Mouse (Mus musculus) CD8-positive naive resting alpha-beta T cell, adult 57 days (primary cell): ENCODE data around the gene Vmn1r32. TPM values are rescaled to one million over a fixed set of nuclear protein-coding genes. Genes with fewer than 3 reads are reported as not detected.

Experiments used
- total RNA-seq: library from RNA; stranded (reverse); gene quantifications from one replicate; pipeline ENCODE4 v1.2.4, GENCODE M21; 2023

Vmn1r32 gene
- not detected for total RNA-seq

DNA sequence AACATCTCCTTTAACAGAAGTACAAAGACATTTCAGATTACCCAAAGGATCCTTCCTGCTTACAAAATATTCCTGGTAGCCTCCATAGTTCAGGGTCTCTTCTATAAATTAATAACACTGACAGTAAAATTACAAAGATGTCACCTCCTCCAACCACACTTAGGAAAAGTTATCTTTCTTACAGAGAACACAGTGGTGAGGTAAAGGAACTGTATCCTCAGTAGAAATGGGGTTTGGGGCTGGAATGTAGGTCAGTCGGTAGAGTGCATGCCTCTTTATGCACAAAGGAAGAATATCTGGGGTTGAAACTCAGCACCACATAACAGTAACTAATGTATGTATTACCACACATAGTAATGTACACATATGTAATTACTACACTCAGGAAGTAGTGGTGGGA, at the start of gene Vmn1r32:
Gene Vmn1r32, minus strand, starts transcription at position 101 of the 400 bp plus-strand sequence.

DNA sequence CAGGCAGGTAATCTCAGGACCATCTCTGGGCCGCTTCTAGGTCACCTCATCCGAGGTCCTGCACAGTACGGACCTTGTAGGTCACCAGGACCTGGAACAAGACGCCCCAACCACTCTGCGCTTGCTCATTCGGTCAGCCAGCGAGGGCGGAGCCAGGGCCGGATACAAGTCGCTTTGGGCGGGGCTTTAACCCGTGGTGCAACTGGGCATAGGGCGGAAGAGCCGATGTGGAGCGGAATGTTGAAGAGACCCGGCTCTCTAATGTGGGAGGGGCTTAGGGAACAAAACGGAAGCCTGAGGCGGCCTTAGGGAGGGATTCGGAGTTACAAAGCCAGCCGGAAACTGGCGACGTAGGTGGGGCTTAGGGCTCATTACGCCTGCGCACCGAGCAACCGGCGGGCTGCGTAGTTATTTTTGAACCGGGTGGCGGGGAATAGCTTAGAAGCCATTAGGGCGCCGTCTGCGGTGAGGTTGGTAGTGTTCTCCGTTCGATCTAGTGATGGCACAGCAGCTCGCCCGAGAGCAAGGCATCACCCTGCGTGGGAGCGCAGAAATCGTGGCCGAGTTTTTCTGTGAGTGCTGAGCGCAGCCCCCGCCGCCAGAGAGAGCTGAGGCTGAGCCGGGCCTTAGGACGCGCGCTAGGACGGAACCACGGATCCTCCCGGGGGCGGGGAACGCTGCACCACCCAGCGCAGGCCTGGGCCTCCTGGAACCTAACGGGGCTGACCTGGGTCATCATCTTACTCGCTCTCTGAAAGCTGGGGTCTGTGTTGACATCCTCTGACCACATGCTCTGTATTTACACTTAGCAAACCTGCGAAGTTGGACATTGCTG, 24.7 kb downstream of the Vmn1r32 start, which contains the start of gene Mad2l1:
Gene Mad2l1, plus strand, starts transcription at position 363 of the 835 bp plus-strand sequence.

Other genes with a start within 250 kb of the Vmn1r32 start
- 13.3 TPM for gene Mad2l1, start 24.7 kb downstream of the Vmn1r32 start, total RNA-seq
- gene Vmn1r33, start 58.2 kb upstream of the Vmn1r32 start, total RNA-seq = not detected
- gene Vmn1r34, start 83.8 kb upstream of the Vmn1r32 start, total RNA-seq = not detected
- gene Vmn1r35, start 125.8 kb upstream of the Vmn1r32 start, total RNA-seq = not detected
- not detected for gene Vmn1r36, start 159.1 kb upstream of the Vmn1r32 start, total RNA-seq
- gene Vmn1r37, start 169.3 kb upstream of the Vmn1r32 start, total RNA-seq = not detected
- not detected for gene Vmn1r38, start 222.5 kb upstream of the Vmn1r32 start, total RNA-seq